Mouse (Mus musculus) bone marrow macrophage, adult 2 months (primary cell): ENCODE data around the gene Rap1gap2.

Experiments used
- CTCF ChIP-seq: IDR thresholded peaks from 2 replicates; pipeline ENCODE4 v1.5.1; 2012; ENCODE audit warnings: low read depth, mild to moderate bottlenecking, low read length, moderate library complexity
- POLR2A ChIP-seq: IDR thresholded peaks from 2 replicates; pipeline ENCODE4 v1.6.1; 2012; ENCODE audit warnings: mild to moderate bottlenecking, low read depth, low read length, borderline replicate concordance

DNA sequence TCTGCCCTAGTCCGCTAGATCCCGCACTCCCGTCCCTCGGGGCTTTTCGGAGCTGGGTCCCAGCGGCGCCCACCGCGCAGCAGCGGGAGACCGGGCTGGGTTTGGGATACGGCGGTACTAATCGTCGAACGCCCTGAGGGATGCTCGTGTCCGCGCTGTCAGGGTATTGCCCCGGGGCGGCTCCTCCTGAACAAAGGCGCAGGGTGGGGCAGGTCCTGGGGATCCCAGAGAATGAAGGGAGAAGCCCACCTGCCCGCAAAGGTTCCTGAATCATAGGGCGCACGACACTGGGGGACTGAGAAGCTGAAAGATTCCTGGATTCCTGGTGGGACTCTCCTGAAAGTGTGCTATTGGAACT lies 20.5 kb downstream of the Rap1gap2 start:
- TF ChIP-seq CTCF (no peak), POLR2A (no peak)
